Mouse (Mus musculus) thymus, adult 2 months (tissue): ENCODE measurements around the gene Def6.

Experiments
- CTCF ChIP-seq: fragments of 200-500 bp; IDR thresholded peaks from 2 replicates; pipeline ENCODE4 v1.5.1; 2012; ENCODE audit warnings: mild to moderate bottlenecking, control low read depth, low read length, moderate library complexity, borderline replicate concordance; ENCODE audit not compliant: control insufficient read depth, poor library complexity, insufficient read depth; ENCODE audit errors: extremely low read depth
- POLR2A ChIP-seq: fragments of 200-500 bp; IDR thresholded peaks from 2 replicates; pipeline ENCODE4 v1.6.1; 2012; ENCODE audit warnings: mild to moderate bottlenecking, low read length, control low read depth, moderate library complexity; ENCODE audit not compliant: control insufficient read depth, poor library complexity, insufficient read depth; ENCODE audit errors: extremely low read depth

DNA sequence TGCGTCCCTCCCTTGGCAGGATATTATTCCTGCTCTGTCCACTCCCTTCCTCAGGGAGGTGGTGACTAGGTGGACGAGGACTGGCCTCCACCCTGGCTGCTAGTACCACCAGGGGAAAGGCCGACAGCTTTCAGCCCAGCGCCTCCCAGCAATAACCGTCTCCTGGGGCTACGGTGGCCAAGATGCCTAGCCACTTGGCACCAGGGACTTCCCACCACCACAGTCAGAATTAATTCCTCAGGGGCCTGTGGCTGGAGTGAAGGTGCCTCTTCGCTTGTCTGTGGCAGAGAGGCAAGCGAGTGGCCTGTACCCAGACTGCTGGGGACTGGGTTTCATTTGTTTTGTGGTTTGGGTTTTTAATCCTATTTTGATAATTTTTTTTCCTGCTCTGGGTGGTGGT lies 2.1 kb upstream of the Def6 start:
- no peak for TF ChIP-seq POLR2A
- no peak for TF ChIP-seq CTCF
